Mouse (Mus musculus): ENCODE results near the gene Olfr630.
A peak's percentile ranks its signal among the peaks of the same experiment; 100 is the strongest.
"Not testable (repeated sequence)": the region's sequence is repeated elsewhere in the genome, so short reads cannot be mapped to it uniquely, and the experiment has no call there.

Gene Olfr630

GRCm38 (mm10) chr7:103757233-103757632 is at the start of gene Olfr630:
TSS of gene Olfr630 (minus strand) at chr7:103757333.
- DNase-seq (ENCODE audit: low read depth) = no peak

DNA sequence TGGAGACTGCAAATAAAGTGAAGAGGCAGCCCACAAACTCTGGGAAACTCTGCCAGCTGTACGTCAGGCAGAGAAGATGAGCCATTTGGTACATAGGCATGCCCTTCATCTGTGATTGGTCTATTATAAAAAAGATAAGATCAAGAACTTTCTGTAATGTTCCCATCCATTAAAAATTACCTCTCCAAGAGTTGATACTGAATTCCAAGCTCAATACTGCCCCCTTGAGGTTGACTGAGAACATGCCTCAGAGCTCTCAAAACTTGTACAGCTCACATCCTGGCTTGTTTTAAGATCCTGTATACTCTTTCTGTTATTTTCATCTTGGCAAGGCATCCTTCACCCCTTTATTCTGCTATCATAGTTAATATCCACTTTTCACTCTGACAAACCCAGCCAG is 49.7 kb upstream of the Olfr630 start:
- peak; percentile 50 for DNase-seq (ENCODE audit: low read depth)

- no peak for DNase-seq (ENCODE audit: low read depth)
Measured at GRCm38 (mm10) chr7:103792669-103793388, 35.7 kb upstream of the Olfr630 start.

GRCm38 (mm10) chr7:103791721-103792120 is 34.6 kb upstream of the Olfr630 start, which contains the start of gene Olfr67:
TSS of gene Olfr67 (minus strand) at chr7:103791821.
- DNase-seq (ENCODE audit: low read depth) = no peak

DNA sequence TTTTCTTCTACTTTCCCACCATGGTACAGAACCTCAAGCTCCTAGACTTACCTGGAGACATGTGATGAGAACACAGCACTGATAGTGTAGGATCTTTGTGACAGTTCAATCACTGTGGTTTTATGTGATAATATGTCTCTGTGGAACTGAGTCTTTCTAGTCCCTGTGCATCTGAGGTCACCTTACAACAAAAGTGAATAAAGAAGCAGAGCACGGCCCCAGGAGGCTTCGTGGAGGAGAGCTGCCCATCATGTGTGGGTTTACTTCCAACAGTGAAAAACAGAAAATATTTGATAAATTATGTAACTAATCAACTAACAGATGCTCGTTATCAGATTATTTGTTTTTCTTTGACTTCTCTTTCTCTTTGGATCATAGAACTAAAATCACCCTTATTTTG is 22.5 kb upstream of the Olfr630 start, which contains the start of gene Olfr68:
Gene Olfr68, minus strand, starts transcription at position 101 of the 400 bp plus-strand sequence.
- no peak for DNase-seq (ENCODE audit: low read depth)

DNA sequence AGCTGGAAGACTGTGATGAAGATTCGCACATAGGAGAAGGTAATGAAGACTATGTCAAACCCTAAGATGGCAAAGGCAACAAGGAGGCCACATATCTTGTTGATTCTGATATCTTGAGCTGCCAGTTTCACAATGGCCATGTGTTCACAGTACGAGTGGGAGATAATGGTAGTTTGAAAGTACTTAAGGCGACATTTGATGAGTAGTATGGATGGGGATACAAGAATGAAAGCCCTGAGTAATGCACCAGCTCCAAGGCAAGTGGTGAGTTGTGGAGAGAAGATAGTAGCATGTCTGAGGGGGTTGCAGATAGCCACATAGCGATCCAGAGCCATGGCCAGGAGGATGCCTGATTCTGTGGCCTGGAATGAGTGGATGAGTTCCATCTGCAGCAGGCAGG is 20.5 kb upstream of the Olfr630 start:
- DNase-seq (ENCODE audit: low read depth) = not testable (repeated sequence)

DNA sequence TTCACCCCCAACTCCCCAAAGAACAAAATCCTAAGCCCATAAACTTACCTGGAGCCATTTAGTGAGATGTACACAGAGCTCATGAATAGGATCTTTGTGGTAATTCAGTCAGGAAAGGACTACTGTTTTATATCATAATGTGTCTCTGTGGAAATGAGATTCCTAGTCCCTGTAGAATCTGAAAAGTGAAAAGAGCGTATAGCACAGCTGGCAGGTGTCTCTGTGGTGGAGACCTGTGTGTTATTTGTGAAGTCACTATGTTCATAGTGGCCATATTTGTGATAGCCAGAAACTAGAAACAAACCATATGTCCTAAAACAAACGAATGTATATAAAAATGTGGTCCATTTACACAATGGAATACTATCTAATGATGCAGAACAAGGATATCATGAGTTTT is 14.4 kb upstream of the Olfr630 start, which contains the start of gene Olfr69:
Gene Olfr69, minus strand, starts transcription at position 101 of the 400 bp plus-strand sequence.
- DNase-seq (ENCODE audit: low read depth) = no peak

GRCm38 (mm10) chr7:103767687-103768086 is 10.6 kb upstream of the Olfr630 start:
- not testable (repeated sequence) for DNase-seq (ENCODE audit: low read depth)

DNA sequence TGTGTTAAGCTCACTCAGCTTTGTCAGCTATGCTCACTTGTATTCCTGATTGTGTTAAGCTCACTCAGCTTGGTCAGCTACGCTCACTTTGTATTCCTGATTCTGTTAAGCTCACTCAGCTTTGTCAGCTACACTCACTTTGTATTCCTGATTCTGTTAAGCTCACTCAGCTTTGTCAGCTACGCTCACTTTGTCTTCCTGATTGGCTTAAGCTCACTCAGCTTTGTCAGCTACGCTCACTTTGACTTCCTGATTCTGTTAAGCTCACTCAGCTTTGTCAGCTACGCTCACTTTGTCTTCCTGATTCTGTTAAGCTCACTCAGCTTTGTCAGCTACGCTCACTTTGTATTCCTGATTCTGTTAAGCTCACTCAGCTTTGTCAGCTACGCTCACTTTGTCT is 5.1 kb upstream of the Olfr630 start:
- DNase-seq (ENCODE audit: low read depth) = not testable (repeated sequence)

- no peak for DNase-seq (ENCODE audit: low read depth)
Measured at GRCm38 (mm10) chr7:103744843-103745242, 12.3 kb downstream of the Olfr630 start, which contains the start of gene Olfr629. TSS of gene Olfr629 (minus strand) at chr7:103744943.

DNA sequence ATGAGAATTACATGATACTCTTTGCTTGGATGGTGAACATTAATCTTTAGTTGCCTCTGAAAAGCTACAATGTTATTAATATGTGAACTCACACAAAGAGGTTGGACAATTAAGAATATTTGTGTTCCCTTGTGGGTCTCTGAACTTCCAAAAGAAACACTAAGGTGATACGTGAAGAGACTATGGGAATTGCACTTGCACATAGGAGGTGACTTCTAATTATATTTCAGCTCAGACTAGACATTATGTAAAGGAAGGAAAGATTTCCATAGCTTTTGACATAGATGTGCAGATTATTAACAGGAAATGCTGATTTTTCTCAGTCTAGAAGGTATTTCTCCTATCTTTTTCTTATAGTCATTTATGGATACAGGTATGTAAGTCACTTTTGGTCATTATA is 27.1 kb downstream of the Olfr630 start, which contains the start of gene Olfr628:
Gene Olfr628, plus strand, starts transcription at position 301 of the 400 bp plus-strand sequence.
- no peak for DNase-seq (ENCODE audit: low read depth)

DNA sequence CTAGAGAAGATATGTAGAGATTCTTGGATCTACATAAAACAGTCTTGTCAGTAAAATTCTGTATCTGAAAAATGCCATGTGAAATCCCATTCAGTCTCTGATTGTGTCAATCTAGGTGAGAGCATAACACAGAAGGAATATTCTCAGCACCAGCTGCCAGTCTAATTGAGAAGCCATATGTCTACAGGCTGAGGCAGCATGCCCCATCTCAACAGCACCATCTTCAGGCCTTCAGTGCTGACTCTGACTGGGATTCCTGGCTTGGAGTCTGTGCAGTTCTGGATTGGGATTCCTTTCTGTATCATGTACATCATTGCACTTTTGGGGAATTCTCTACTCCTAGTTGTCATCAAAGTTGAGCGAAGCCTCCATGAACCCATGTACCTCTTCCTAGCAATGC is 40.7 kb downstream of the Olfr630 start:
- not testable (repeated sequence) for DNase-seq (ENCODE audit: low read depth)

GRCm38 (mm10) chr7:103714371-103714770 is 42.8 kb downstream of the Olfr630 start, which contains the start of gene Olfr243:
TSS of gene Olfr243 (plus strand) at chr7:103714671.
- DNase-seq (ENCODE audit: low read depth) = no peak

DNA sequence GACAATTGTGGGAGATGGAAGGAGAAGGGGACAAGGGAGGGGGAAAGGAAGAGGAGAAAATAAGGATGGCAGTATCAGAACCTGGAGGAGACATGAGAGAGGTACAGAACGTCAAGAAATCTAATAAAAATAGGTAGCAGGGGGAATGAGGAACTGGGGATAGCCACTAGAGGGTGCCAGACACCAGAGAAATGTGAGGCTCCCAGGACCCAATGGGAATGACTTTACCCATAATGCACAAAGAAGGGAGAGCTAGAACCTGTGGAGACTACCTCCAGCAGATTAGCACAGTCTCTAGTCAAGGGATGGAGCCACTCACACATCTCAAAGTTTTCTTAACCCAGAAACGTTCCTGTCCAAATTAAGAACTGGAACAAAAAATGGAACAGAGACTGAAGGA is 45.1 kb downstream of the Olfr630 start:
- DNase-seq (ENCODE audit: low read depth) = peak; percentile 23

Measured in induced T-regulatory cell, adult 2 months (primary cell).